Mouse (Mus musculus) stomach, embryonic 16.5 days (tissue): ENCODE measurements around the gene Supt3. TPM values are rescaled to one million over a fixed set of nuclear protein-coding genes. Genes with fewer than 3 reads are reported as not detected.

Experiments
- ATAC-seq: fragments of 200-750 bp; cut with Nextera tagmentation; 2 replicates; pipeline ENCODE4 v1.8.0; 2017; ENCODE audit warnings: moderate number of reproducible peaks, moderate TSS enrichment; ENCODE audit not compliant: insufficient read depth, low FRiP score
- H3K27ac ChIP-seq: fragments of 300-500 bp; sonication (generic); 2 replicates; pipeline ENCODE4 v1.5.1; 2014; ENCODE audit warnings: low read length
- H3K27me3 ChIP-seq: fragments of 300-500 bp; sonication (generic); 2 replicates; pipeline ENCODE4 v1.6.1; 2014; ENCODE audit warnings: low read length, control low read depth, mixed read lengths; ENCODE audit not compliant: control insufficient read depth, insufficient read depth
- H3K36me3 ChIP-seq: fragments of 300-500 bp; sonication (generic); 2 replicates; pipeline ENCODE4 v1.6.1; 2014; ENCODE audit warnings: low read length; ENCODE audit not compliant: control insufficient read depth, insufficient read depth
- H3K4me1 ChIP-seq: fragments of 300-500 bp; sonication (generic); 2 replicates; pipeline ENCODE4 v1.6.1; 2014; ENCODE audit warnings: low read length, control low read depth, mixed read lengths; ENCODE audit not compliant: control insufficient read depth, insufficient read depth
- H3K4me2 ChIP-seq: fragments of 300-500 bp; sonication (generic); 2 replicates; pipeline ENCODE4 v1.6.1; 2014; ENCODE audit warnings: low read depth, low read length, mixed read lengths
- H3K4me3 ChIP-seq: fragments of 300-500 bp; sonication (generic); replicated peaks from 2 replicates; pipeline ENCODE4 v1.5.1; 2014; ENCODE audit warnings: mild to moderate bottlenecking, low read length
- H3K9ac ChIP-seq: fragments of 300-500 bp; sonication (generic); 2 replicates; pipeline ENCODE4 v1.6.1; 2014; ENCODE audit warnings: low read length
- H3K9me3 ChIP-seq: fragments of 300-500 bp; sonication (generic); replicated peaks from 2 replicates; pipeline ENCODE4 v1.6.1; 2016; ENCODE audit warnings: low read length, control low read depth; ENCODE audit not compliant: control insufficient read depth
- WGBS: fragments of 180-500 bp; shearing (Covaris S2); extraction: QIAGEN DNeasy Blood & Tissue Kit; methylation state at CpG from one replicate; pipeline ENCODE4 v1.1.7; 2014; 5-methylcytosine and 5-hydroxymethylcytosine counted together
- polyA plus RNA-seq: library from polyadenylated mRNA; unstranded; fragments of >200 nt; fragmentation: Nextera tagmentation; extraction: Ambion mirVana; gene quantifications from 2 replicates; pipeline ENCODE4 v1.2.1, GENCODE M21; 2015

Gene Supt3
- polyA plus RNA-seq, 1 experiment from 2014 or later: 17.4 TPM

GRCm38 (mm10) chr17:45020155-45020930 lies 243.4 kb downstream of the Supt3 start:
- no peak for ATAC-seq
- no peaks in the 10 kb centered on the region for H3K27me3 ChIP-seq

GRCm38 (mm10) chr17:45028441-45028840 lies 251.5 kb downstream of the Supt3 start:
- WGBS: 73% methylated on average over 3 of the region's 3 CpGs
- H3K9ac ChIP-seq: no peak overlapping the region
- no peak for ATAC-seq
- H3K9me3 ChIP-seq: no peaks in the 10 kb centered on the region
- H3K4me1 ChIP-seq: no peaks in the 10 kb centered on the region
- H3K27me3 ChIP-seq: no peaks in the 10 kb centered on the region
- H3K4me2 ChIP-seq: no peak overlapping the region
- H3K27ac ChIP-seq: no peak overlapping the region
- no peaks in the 10 kb centered on the region for H3K36me3 ChIP-seq
- H3K4me3 ChIP-seq: no peak overlapping the region

More at GRCm38 (mm10) chr17:45020155-45020930, 243.4 kb downstream of the Supt3 start:
- no peak overlapping the region for H3K4me3 ChIP-seq
- H3K4me2 ChIP-seq: no peak overlapping the region
- whole genome bisulfite sequencing: 48% methylated on average over 8 of the region's 8 CpGs
- H3K9me3 ChIP-seq: no peaks in the 10 kb centered on the region
- no peaks in the 10 kb centered on the region for H3K4me1 ChIP-seq
- H3K9ac ChIP-seq: no peak overlapping the region
- no peaks in the 10 kb centered on the region for H3K36me3 ChIP-seq
- H3K27ac ChIP-seq: no peak overlapping the region; the same call in 1 of the 2 replicates

GRCm38 (mm10) chr17:45029106-45029505 lies 252.2 kb downstream of the Supt3 start:
- no peak overlapping the region for H3K9ac ChIP-seq
- WGBS: 88% methylated on average over 1 of the region's 1 CpGs
- H3K4me1 ChIP-seq: no peaks in the 10 kb centered on the region
- H3K4me3 ChIP-seq: no peak overlapping the region
- no peaks in the 10 kb centered on the region for H3K27me3 ChIP-seq
- no peaks in the 10 kb centered on the region for H3K9me3 ChIP-seq
- no peak overlapping the region for H3K27ac ChIP-seq
- H3K4me2 ChIP-seq: no peak overlapping the region
- no peak for ATAC-seq
- H3K36me3 ChIP-seq: no peaks in the 10 kb centered on the region

- H3K4me1 ChIP-seq: no peaks in the 10 kb centered on the region
- H3K4me3 ChIP-seq: no peak overlapping the region
- H3K27ac ChIP-seq: no peak overlapping the region
- 63% methylated on average over 6 of the region's 6 CpGs for WGBS
- no peaks in the 10 kb centered on the region for H3K9me3 ChIP-seq
- ATAC-seq: no peak
- H3K36me3 ChIP-seq: no peaks in the 10 kb centered on the region
- H3K9ac ChIP-seq: no peak overlapping the region
- no peak overlapping the region for H3K4me2 ChIP-seq
- no peaks in the 10 kb centered on the region for H3K27me3 ChIP-seq
Observed at GRCm38 (mm10) chr17:45032209-45032608, 255.3 kb downstream of the Supt3 start.

- Histone ChIP-seq H3K36me3 (no peaks in the 10 kb centered on the region), H3K9me3 (no peaks in the 10 kb centered on the region), H3K27me3 (no peaks in the 10 kb centered on the region), H3K9ac (no peak overlapping the region), H3K4me2 (no peak overlapping the region), H3K4me3 (no peak overlapping the region), H3K4me1 (no peaks in the 10 kb centered on the region), H3K27ac (no peak overlapping the region)
- no peak for ATAC-seq
- 62% methylated on average over 7 of the region's 7 CpGs for WGBS
Observed at GRCm38 (mm10) chr17:45033617-45034016, 256.7 kb downstream of the Supt3 start.

GRCm38 (mm10) chr17:45041084-45041483 lies 264.1 kb downstream of the Supt3 start:
- Histone ChIP-seq H3K27me3 (no peaks in the 10 kb centered on the region), H3K36me3 (no peaks in the 10 kb centered on the region), H3K9ac (no peak overlapping the region), H3K4me3 (no peak overlapping the region), H3K9me3 (no peaks in the 10 kb centered on the region), H3K4me1 (no peaks in the 10 kb centered on the region), H3K4me2 (no peak overlapping the region), H3K27ac (no peak overlapping the region)
- ATAC-seq: no peak
- 68% methylated on average over 2 of the region's 2 CpGs for WGBS

- no peak overlapping the region for H3K4me2 ChIP-seq
- ATAC-seq: no peak
- no peaks in the 10 kb centered on the region for H3K36me3 ChIP-seq
Observed at GRCm38 (mm10) chr17:45045804-45046203, 268.9 kb downstream of the Supt3 start.

GRCm38 (mm10) chr17:45046583-45046982 lies 269.6 kb downstream of the Supt3 start:
- H3K4me3 ChIP-seq: no peak overlapping the region
- 93% methylated on average over 3 of the region's 3 CpGs for WGBS
- no peaks in the 10 kb centered on the region for H3K4me1 ChIP-seq
- H3K27me3 ChIP-seq: no peaks in the 10 kb centered on the region
- no peaks in the 10 kb centered on the region for H3K36me3 ChIP-seq
- no peak overlapping the region for H3K4me2 ChIP-seq
- no peak overlapping the region for H3K9ac ChIP-seq
- no peak for ATAC-seq
- no peaks in the 10 kb centered on the region for H3K9me3 ChIP-seq
- H3K27ac ChIP-seq: no peak overlapping the region

More at GRCm38 (mm10) chr17:45045804-45046203, 268.9 kb downstream of the Supt3 start:
- Histone ChIP-seq H3K4me3 (no peak overlapping the region), H3K27me3 (no peaks in the 10 kb centered on the region), H3K4me1 (no peaks in the 10 kb centered on the region), H3K9me3 (no peaks in the 10 kb centered on the region), H3K9ac (no peak overlapping the region), H3K27ac (no peak overlapping the region)

GRCm38 (mm10) chr17:45047236-45047635 lies 270.3 kb downstream of the Supt3 start:
- no peak overlapping the region for H3K9ac ChIP-seq
- no peak overlapping the region for H3K27ac ChIP-seq
- H3K4me3 ChIP-seq: no peak overlapping the region
- ATAC-seq: no peak
- no peaks in the 10 kb centered on the region for H3K36me3 ChIP-seq
- H3K27me3 ChIP-seq: no peaks in the 10 kb centered on the region
- 87% methylated on average over 6 of the region's 6 CpGs for WGBS
- H3K4me2 ChIP-seq: no peak overlapping the region
- H3K4me1 ChIP-seq: no peaks in the 10 kb centered on the region
- H3K9me3 ChIP-seq: no peaks in the 10 kb centered on the region
